Mouse (Mus musculus) liver, adult 2 months (tissue): ENCODE measurements around the gene Erv3.

ENCODE experiments used
- CTCF ChIP-seq: fragments of 200-500 bp; IDR thresholded peaks from 2 replicates; pipeline ENCODE4 v1.5.1; 2011; ENCODE audit warnings: low read depth, low read length, control low read depth
- POLR2A ChIP-seq: fragments of 200-500 bp; IDR thresholded peaks from 2 replicates; pipeline ENCODE4 v1.6.1; 2011; ENCODE audit warnings: low read length, control low read depth; ENCODE audit not compliant: insufficient read depth; ENCODE audit errors: extremely low read depth

GRCm38 (mm10) chr2:131868983-131869382 is 9.4 kb upstream of the Erv3 start:
- TF ChIP-seq POLR2A, result no peak
- no peak for TF ChIP-seq CTCF
